Mouse (Mus musculus) neural tube, embryonic 10.5 days (tissue): ENCODE measurements around the gene Slc22a5.
"Not testable (repeated sequence)": the region's sequence is repeated elsewhere in the genome, so short reads cannot be mapped to it uniquely, and the experiment has no call there.

Experiments
- DNase-seq: peaks from one replicate; pipeline ENCODE4 v3.0.0-alpha.2; 2017; ENCODE audit warnings: low spot score; ENCODE audit errors: extremely low spot score

Slc22a5 gene

DNA sequence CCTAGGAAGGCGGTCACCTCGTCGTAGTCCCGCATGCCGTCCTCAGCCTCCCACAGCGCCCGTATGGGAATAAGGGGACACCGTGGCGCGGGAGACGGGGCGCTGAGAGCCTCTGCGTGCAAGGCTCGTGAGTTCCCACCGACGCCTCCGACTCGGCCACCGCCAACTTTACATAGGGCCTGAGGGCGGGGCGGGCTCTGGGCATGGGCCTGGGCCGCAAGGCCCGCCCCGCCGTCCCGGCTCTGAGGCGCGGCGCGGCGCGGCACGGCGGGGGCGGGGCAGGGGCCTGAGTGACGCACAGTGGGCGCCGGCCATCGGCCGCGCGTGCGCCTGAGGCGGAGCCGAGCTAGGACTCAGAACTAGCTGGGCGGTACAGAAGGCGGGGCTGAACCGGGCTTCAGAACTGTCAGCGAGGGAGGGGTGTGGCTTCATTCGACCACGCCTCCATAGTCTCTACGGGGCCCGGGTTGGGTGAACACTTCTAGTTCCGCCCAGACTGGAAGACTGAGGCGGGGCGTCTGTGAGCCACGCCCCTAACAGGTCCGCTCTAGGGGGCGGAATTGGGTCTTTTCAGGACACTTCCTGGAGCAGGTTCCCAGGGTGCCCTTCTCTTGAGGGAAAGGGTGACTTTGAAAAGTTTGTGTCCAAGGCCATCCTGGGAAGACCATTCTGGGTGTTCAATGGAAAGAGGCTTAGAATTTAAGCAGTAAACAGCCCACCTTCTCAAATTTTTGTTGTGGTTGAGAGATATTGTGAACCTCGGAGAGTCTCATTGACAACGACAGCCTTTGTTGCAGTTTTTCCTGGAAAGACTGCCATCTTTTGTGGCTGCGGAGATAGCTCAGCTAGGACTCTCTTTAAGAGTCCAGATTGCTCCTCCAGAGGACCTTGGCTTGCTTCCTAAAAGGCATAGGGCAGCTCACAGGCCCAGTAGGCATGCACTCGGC lies at the start of gene Slc22a5:
Slc22a5 (minus strand) TSS at position 156 of the 947 bp plus-strand sequence.
- DNase-seq, result peak; percentile 97

GRCm38 (mm10) chr11:53931944-53932318 lies 40.5 kb upstream of the Slc22a5 start:
- not testable (repeated sequence) for DNase-seq

DNA sequence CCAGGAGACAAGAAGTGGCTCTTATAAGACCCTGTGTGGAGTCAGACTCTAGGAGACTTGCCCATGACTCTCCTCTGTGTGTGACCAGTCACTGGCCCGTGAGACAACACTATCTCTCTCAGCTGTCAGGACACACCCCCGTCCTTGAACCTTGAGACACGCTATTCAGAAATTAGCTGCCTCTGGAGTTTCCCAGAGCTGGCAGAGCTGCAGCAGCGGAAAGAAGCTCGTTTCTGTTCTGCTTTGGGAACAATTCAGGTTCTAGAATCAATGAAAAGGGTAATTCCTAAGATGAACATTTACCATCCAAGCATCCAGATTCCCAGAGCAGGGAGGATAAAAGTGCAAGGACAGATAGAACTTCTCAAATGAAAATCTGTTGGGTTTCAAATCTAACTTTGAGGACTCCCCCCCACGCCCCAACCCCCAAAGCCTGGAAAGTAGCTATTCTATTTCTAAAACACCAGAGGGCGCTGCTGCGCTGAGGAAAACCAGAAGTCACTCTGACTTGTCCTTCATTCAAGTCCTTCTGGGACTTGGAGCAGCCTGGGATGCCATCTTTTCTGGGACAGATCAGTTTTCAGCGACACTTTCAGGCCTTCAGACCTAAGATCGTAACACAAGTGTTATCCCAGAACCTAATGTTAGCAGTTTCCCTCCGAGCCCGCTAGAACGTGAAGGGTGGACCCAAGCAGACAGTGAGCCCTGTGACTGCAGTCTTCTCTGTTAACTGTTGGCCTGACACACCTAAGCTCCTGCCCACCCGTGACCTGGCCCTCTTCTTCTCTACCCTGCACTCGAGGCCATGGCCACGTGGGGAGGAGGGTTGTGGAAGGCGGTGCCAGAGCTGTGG lies 39.9 kb upstream of the Slc22a5 start:
- DNase-seq, result peak; percentile 51

GRCm38 (mm10) chr11:53929741-53930140 lies 38.3 kb upstream of the Slc22a5 start:
- DNase-seq, result no peak

- no peak for DNase-seq
These were observed 37.1 kb upstream of the Slc22a5 start for GRCm38 (mm10) chr11:53928585-53928984.

DNA sequence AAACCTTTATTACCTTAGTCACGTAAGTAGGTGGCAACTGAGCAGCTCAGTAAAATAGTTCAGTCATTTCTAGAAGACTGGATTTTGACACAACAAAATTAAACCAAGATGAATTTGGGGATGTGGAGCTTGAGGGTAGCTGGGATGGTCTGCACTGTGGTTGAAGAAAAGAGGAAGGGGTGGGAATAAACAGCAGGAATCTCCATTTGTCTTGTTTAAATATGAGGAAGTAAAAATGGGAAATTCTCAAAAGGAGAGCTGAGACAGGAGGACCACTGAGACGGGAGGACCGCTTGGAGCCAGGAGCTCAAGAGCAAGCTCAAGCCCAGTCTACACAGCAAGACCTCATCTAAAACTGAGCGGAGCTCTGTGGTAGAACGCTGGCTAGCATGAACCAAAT lies 34.8 kb upstream of the Slc22a5 start:
- no peak for DNase-seq

DNA sequence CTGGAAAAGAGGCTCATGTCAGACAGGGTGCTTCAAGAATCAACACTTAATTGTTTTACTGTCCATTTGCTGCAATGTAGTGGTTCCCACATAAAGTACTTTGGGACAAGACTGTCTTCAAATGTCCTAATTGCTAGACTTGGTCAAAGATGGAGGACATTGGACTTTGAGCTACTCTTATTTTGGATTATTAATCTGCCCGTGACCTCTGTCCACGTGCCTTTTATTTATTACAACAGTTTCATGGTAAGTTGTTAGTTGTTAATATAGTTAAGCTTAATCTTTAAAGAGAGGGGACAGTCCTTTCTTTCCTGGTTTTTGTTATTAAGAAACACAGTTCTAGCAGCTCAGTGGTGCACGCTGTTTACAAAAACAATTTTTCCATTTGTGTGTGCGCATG lies 27.4 kb upstream of the Slc22a5 start:
- no peak for DNase-seq

- DNase-seq, result no peak
These were observed 19.6 kb upstream of the Slc22a5 start for GRCm38 (mm10) chr11:53911011-53911410.

DNA sequence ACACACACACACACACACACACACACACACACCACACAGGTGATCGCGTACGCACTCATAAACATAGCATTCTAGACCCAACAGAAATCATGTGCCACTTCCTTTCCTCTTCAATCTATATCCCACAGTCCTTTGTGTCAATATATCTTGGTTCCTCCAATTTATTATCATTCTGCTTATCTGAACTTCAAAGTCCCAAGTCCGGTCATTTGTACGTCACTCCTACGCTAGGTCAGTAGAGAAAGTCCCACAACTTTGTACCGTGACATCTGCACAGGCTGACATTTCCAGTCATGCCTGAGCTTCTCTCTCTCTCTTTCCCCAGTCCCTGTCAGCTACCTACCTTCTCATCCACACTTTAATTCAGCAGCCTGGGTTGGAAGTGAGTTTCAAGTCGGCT lies 17.2 kb upstream of the Slc22a5 start:
- DNase-seq, result no peak

GRCm38 (mm10) chr11:53904534-53904925 lies 13.1 kb upstream of the Slc22a5 start:
- no peak for DNase-seq

DNA sequence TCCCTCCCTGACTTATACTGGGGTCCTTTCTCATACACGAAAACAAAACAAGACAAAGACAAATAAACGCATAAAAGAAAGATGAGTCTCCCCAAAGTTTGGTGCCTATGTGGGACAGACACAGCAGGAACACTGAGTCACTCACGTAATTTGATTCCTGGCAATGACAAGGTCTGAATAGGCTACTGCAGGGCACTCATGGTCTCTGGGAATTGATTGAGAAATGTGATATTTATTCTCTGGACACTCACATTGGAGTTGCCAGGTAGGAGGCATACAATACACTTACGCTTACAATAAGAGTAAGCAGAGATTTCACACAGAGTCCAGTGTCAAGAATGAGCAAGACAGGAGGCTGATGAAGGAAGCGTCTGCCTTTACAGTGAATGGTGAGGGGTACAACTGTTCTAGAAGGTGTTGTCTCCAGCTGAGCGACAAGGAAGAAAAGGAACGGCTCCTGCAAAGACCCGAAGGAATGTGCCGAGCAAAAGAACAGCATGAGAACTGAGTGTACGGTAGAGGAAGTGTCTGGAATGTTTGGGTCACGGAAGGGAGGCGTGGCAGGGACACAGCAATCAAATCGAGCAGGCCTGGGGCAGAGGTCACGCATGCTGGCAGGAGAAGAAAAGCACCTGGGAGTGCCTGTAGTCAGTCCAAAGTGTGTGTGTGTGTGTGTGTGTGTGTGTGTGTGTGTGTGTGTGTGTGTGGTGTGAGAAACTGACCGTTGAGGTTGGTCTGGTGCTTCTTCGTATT lies 12.5 kb upstream of the Slc22a5 start:
- peak; percentile 37 for DNase-seq

- DNase-seq, result no peak
These were observed 11.3 kb upstream of the Slc22a5 start for GRCm38 (mm10) chr11:53902741-53903140.

GRCm38 (mm10) chr11:53900991-53901390 lies 9.5 kb upstream of the Slc22a5 start:
- no peak for DNase-seq

GRCm38 (mm10) chr11:53899981-53900380 lies 8.5 kb upstream of the Slc22a5 start:
- DNase-seq, result no peak

DNA sequence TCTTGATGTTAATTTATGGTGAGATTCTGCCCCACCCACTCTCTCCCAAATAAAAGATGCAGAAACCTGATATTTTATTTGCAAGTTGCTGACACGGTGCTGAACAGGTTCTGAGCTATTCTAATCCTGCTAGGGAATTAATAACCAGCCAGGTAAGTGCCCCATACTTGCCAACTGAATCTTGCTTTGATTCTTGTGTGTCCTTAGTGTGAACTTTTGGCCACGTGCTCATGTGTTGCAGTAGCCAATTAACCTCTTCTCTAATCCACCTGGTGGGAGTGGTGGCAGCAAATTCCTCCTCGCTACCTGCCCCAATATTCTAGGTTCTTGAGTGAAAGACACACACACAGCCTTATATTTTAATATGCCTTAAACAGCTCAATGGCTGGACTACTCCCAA lies 7.5 kb upstream of the Slc22a5 start:
- DNase-seq, result no peak

DNA sequence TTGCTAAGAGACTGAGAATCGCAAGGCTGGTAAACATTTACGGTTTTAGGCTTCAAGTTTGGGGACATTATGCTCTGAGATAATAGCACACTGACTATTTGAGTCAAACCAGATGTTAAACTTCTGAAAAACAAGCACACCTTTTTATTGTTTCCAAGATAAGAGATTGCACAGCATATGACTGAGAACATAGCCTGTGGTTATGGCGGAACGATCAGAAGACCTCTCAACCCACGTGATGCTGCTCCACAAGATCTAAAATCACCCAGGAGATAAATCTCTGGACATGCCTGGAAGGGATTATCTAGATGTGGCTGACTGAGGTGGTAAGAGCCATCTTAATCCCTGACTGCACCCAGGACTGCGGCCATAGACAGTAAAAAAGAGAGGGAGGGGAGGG lies 5.5 kb upstream of the Slc22a5 start:
- DNase-seq, result no peak

- no peak for DNase-seq
These were observed 2.0 kb upstream of the Slc22a5 start for GRCm38 (mm10) chr11:53893451-53893850.

GRCm38 (mm10) chr11:53892716-53893416 lies 1.4 kb upstream of the Slc22a5 start:
- DNase-seq, result no peak

DNA sequence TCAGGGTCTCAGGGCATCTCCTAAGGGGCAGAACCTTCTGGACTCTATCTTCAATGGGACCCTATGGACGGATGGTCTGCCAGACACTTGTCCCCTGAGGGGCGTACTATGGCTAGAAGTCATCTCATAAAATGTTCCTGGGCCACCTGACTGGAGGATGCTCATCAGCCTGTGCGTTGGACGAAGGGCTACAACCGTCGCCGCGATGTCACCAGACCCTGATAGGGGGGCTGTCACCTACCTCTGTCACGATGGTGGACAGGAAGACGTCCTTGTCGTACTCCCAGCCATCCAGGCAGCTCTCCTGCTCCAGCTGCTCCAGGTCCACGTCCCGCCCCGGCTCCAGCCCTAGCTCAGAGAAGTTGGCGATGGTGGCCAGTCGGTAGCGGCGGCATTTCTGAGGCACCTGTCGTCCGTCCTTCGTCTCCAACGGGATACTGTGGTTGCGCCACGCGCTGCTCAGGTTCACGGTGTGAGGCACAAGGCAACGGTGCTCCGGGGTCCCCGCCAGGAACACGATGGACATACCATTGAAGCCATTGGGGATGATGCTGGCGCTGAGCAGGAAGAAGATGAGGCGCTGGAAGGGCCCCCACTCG lies 455 bp downstream of the Slc22a5 start:
- DNase-seq, result no peak

GRCm38 (mm10) chr11:53890225-53890624 lies 1.2 kb downstream of the Slc22a5 start:
- no peak for DNase-seq
